Mouse (Mus musculus) cerebellum, adult 2 months (tissue): Measurements from ENCODE around the gene Srsf5.

Experiments used
- CTCF ChIP-seq: fragments of 200-500 bp; IDR thresholded peaks from 2 replicates; pipeline ENCODE4 v1.5.1; 2011; ENCODE audit warnings: low read depth, mild to moderate bottlenecking, control low read depth, low read length, moderate library complexity, borderline replicate concordance; ENCODE audit not compliant: insufficient read depth
- POLR2A ChIP-seq: fragments of 200-500 bp; IDR thresholded peaks from 2 replicates; pipeline ENCODE4 v1.6.1; 2011; ENCODE audit warnings: low read length, control low read depth, borderline replicate concordance; ENCODE audit not compliant: insufficient read depth

- no peak for TF ChIP-seq CTCF
- no peak for TF ChIP-seq POLR2A
Observed at GRCm38 (mm10) chr12:80925919-80926318, 19.4 kb upstream of the Srsf5 start.
